Mouse (Mus musculus): ENCODE data around the gene Lef1.

Gene Lef1

GRCm38 (mm10) chr3:131144250-131144649, 34.0 kb downstream of the Lef1 start:
- no peak for DNase-seq

GRCm38 (mm10) chr3:131152921-131153320, 42.6 kb downstream of the Lef1 start:
- DNase-seq, result no peak

- DNase-seq, result no peak
Observed at GRCm38 (mm10) chr3:131153896-131154295, 43.6 kb downstream of the Lef1 start.

DNA sequence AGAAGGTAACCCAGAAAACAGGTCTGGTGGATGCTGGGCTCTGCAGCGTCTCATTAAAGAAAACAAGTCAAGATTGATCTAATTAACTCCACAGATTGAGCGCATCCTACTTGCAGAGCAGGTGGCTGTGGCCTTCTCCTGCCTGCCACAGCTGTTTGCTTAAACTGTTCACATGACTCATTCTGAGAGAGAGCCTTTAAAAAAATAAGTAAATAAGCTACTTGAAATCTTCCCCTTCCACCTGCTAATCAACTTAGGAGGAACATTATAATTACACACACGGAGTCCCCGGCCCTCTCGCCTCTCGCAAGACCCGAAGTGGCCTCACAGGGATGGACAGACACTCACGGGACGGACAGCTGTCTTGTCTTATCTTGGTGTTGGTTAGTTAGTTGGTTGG, 44.3 kb downstream of the Lef1 start:
- no peak for DNase-seq

DNA sequence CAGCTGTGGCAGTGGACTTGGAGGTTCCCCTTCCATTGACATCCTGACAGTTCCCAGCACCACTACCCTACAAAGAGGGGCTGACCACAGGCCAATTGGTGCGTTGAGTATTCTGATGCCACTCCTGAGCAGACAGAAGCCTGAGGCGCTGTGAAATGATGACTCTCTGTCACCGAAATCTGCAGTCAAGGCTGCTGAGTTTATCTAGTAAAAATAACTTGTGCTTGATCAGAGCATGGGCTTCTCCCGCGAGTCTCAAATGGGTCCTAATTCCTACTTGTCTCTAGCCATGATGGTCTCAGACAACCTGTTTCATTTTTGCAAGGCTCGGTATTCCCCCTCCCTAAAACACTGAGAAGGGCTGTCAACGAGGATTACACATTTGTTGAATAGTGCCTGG, 44.8 kb downstream of the Lef1 start:
- no peak for DNase-seq

GRCm38 (mm10) chr3:131155657-131156056, 45.4 kb downstream of the Lef1 start:
- no peak for DNase-seq

DNA sequence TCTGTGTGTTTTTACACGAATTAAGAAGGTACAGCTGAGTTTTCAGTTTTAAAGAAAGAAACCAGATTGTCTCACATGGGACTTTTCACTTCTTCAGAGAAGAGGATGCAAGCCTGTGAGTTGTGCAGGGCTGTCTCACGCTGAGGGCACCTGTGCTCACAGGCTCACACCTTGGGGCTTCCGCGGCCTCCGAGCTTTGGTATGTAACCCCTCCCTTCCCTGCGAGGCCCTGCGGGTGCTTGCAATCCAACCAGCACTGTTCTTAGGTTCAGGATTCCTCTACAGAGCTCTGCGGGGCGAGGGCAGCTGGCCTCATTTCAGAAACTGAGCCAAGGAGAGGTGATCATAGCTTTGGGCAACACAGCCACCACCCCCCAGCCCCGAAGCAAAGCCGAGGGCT, 46.1 kb downstream of the Lef1 start:
- DNase-seq, result no peak

- DNase-seq, result no peak
Observed at GRCm38 (mm10) chr3:131157471-131157870, 47.2 kb downstream of the Lef1 start.

GRCm38 (mm10) chr3:131159204-131159760, 49.0 kb downstream of the Lef1 start:
- no peak for DNase-seq

DNA sequence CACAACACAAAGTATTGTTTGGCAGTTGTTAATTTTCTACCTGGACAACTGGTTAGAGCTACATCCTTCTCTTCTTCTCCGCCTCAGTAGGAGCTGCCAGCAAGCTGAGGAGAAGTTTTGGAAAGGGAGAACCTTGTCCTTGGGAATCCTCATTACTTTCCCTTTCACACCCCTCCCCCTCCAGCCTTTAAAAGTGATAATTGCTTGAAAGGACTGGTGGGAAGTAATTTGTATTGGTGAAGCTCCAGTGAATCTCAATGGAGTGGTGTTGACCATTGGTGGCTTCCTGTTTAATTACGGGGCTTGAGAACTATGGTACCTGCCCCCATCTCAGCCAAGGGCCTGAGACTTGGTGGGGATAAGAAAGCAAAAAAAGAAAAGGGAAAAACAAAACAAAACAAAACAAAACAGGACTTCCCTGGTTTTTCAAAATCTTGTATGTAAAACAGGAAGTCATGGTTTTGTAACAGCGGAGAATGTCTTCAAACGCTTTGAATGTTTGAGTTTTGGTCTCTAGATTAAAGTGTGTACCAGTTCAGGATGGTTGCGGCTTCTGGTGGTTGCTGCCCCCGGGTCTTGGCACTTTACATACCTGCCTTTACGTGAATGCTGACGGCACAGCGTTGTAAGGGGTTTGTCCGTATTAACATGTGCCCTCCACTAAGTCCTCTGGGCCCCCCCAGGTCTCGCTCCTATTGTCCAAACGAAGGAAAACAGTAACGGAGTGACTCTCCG, 49.8 kb downstream of the Lef1 start:
- DNase-seq, result no peak

- no peak for DNase-seq
Observed at GRCm38 (mm10) chr3:131160921-131161320, 50.6 kb downstream of the Lef1 start.

- DNase-seq, result no peak
Observed at GRCm38 (mm10) chr3:131167731-131168130, 57.5 kb downstream of the Lef1 start.

- DNase-seq, result no peak
Observed at GRCm38 (mm10) chr3:131169161-131169560, 58.9 kb downstream of the Lef1 start.

DNA sequence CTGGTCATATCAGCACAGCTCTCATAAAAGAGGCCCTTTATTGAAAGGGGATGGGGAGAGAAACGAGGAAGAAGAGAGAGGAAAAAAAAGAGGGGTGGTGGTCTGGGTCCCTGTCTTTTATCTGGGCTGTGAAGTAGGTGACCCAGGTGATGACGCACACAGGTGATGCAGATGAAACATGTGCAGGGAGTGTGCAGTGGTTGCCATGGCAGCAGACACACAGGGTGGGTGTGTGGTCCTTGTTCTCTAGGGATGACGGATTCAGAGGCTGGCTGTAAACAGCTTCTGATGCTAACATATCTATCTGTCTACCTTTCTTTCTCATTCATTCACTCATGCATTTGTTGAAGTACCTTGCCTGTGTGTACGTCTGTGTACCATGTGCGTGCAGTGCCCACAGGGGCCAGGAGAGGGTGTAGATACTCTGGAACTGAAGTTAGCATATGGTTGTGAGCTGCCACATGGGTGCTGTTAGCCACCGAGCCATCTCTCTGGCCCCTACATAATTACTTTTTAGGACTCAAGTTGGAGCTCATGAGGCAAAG, 59.9 kb downstream of the Lef1 start:
- no peak for DNase-seq

- no peak for DNase-seq
Observed at GRCm38 (mm10) chr3:131171292-131171960, 61.2 kb downstream of the Lef1 start.

GRCm38 (mm10) chr3:131172293-131172692, 62.0 kb downstream of the Lef1 start:
- no peak for DNase-seq

GRCm38 (mm10) chr3:131181006-131181405, 70.7 kb downstream of the Lef1 start:
- no peak for DNase-seq

- no peak for DNase-seq
Observed at GRCm38 (mm10) chr3:131182158-131182557, 71.9 kb downstream of the Lef1 start.

DNA sequence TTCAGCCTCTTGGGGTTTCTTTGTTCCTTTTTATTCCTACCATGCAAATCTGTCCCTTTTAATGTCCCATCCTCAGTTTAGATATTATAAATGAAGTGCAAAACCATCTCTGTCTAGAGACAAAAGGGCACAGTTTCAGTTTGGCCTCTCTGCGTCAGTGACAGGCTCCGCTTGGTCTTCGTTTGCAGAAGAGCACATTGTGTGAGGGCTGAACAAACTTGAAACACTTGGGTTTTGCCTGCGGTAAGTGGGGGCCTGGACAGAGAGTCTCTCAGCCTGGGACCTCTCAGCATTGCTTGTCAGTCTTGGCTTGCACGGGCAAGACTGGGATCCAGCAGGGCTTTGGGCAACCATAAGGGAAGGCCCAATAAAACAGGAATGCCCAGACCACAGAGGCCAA, 75.9 kb downstream of the Lef1 start:
- DNase-seq, result no peak

DNA sequence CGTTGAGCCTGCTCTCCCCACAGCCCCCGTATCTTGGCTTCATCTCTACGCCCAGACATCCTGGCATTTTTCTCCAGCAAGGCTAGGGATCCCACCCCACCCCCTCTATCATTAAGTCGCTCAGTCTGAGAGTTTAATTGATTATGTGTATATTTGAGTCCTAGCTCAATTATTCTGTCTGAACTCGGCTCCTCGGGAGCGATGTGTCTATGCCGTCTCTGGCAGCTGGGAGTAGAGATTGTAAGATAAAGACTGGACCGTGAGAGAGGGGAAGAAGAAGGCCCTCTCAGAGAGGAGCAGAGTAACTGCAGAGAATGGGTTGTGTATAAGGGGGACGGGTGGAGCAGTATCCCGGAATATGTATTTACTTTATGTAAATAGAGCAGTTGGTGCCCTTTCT, 80.0 kb downstream of the Lef1 start:
- DNase-seq, result no peak

DNA sequence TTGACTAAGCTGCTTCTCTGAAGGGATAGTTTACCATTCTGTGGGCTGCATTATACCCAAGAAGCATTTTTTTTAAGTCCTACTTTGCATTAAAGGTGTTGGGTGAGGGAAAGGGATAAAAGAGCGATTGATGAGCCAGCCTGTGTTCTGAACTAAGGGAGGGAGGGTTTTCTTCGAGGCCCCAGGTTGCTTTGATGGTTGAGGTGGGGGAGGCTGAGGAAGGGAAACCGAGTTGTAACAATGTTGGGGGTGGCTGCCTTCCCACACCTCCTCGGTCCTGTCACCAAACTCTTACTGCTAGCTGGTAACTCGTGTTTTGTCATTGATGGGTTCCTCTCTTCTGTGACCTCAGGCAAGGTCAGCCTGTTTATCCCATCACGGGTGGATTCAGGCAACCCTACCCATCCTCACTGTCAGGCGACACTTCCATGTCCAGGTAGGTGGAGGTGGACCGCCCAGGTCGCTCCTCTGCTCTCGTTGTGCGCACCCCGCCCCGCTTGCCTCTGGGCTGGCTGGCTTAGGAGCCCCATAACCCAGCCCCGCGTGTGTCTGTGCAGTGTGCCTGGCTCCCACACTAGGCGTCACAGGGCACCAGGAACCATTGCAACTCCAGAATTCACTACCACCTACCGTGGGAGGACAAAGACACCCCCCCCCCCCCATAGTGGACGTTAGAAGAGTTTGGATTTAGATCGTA, 80.5 kb downstream of the Lef1 start:
- no peak for DNase-seq

DNA sequence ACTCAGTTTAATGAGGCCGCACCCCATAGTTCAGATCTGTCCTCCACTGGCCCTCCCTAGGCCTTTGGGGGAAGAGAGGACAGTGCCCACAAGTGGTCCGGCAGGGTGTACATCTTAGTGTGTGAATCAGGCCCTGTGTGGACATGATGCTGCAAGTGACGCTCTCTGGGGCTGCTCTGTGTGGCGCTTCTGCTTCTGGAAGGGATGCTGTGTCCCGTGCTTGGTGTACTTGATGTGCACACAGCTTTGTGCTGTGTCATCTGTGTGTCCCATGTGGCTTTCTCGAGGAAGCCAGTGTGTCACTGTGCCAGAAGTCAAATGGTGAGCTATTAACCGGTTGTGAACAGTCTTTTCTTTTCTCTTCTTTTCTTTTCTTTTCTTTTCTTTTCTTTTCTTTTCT, 81.2 kb downstream of the Lef1 start:
- DNase-seq, result no peak

- DNase-seq, result no peak
Observed at GRCm38 (mm10) chr3:131196050-131196449, 85.8 kb downstream of the Lef1 start.

Measured in kidney, adult 8-10 months (tissue).